Mouse (Mus musculus) lung, postnatal 25 days (tissue): ENCODE data around the gene Fnbp1.
"Not testable (repeated sequence)": the region's sequence is repeated elsewhere in the genome, so short reads cannot be mapped to it uniquely, and the experiment has no call there.

ENCODE experiments used
- DNase-seq: peaks from one replicate; pipeline ENCODE4 v3.0.0; 2022; ENCODE audit warnings: low spot score

Fnbp1 gene

DNA sequence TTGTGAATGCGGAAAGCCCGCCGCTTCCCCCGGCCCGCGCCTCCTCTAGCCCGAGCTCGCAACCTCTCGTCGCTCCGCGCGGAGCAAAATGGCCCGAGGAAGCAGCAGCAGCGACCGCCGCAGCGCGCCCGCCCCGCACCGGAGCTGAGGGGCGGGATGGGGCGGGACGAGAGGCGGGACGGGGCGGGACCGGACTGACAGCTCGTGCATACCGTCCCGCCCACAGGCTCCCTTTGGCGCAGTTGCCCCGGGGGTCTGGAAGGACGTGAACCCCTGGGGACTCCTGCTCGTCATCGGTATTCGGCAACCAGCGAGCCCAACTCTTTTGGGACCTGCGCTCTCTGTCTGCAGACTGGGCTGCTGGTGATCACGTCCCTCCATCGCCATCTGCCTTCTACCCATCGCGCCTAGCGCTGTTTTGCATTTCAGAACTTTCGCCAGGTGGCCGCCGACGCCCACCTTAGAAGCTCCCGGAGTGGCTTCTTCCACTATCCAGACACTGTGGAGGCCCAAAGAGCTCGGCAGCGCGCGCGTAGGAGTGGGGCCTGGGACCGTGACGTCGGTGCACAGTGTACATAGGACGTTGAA is at the start of gene Fnbp1:
Gene Fnbp1, minus strand, starts transcription at position 142 of the 588 bp plus-strand sequence.
- DNase-seq, result peak; percentile 87

GRCm38 (mm10) chr2:31189654-31190053 is 47.8 kb upstream of the Fnbp1 start:
- no peak for DNase-seq

DNA sequence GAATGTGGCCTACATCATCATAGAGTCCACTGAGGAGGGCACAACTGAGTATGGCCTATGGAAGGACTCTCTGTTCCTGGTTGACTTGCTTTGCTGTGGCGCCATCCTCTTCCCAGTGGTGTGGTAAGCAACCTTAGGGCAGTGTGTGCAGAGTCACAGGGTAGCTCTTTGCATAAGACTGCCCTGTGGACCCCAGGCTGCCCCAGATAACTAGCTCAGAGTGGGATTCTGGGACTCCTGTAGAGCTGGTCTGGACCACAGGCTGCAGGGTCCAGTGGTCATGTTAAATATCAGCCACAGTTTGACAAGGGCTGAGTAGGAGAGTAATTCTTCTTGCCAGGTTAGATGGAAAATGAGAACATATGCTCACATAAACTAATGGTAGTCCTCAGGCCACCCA is 46.9 kb upstream of the Fnbp1 start:
- no peak for DNase-seq

- DNase-seq, result no peak
These were observed 42.0 kb upstream of the Fnbp1 start for GRCm38 (mm10) chr2:31183830-31184229.

GRCm38 (mm10) chr2:31182786-31183330 is 41.0 kb upstream of the Fnbp1 start:
- no peak for DNase-seq

DNA sequence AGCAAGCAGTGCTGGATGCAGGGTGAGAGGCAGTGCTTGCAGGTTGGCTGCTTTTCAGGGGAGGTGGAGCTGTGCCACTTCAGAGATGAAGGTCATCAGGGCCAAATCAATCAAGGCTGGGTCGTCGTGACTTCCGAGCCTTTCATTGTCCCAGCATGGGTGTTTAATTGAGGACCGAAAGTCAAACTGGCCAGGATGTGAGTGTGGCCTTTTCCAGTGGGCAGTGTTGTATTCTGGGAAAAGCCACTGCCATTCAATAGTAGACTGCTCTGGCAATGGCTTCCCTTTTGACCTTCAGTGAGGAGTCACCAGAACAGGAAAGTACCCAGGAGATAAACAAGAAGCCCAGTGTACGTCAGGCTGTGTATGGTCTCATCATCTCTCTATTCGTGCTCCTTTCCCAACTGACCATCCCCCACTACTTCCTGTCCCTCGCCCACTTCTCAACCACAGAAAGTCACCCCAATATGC is 38.3 kb upstream of the Fnbp1 start:
- DNase-seq, result no peak

DNA sequence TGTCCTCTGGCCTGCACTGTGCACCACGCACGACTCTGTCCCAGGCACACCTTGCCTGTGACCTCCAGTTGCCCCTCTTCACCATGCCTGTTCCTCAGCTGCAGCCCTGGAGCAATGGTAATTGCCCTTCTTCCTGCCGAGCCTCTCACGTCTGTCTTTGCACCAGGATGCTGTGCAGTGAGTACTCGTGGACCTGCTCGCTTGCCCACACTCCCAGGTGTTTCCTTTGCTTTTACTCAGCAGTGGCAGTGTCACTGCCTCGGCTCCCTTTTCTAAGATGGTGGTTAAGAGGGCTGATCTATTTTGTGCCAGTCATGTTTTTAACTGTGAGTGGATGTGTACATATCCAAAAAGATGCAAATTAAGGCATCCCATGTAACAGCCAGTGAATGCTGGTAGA is 37.7 kb upstream of the Fnbp1 start:
- DNase-seq, result no peak

- not testable (repeated sequence) for DNase-seq
These were observed 36.8 kb upstream of the Fnbp1 start for GRCm38 (mm10) chr2:31178593-31178992.

- DNase-seq, result peak; percentile 64
These were observed 31.5 kb upstream of the Fnbp1 start for GRCm38 (mm10) chr2:31173290-31173689.

DNA sequence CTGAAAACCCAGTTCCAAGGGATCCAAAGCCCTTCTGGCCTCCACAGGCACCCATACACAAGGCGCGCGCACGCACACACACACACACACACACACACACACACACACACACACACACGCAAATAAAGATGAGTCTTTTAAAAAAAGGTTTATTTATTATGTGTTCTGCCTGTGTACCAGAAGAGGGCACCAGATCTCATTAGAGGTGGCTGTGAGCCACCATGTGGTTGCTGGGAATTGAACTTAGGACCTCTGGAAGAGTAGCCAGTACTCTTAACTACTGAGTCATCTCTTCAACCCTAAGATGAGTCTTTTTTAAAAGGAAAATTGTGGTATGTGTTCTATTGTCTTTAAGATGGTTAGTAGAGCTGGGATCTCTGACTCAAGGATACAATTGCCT is 30.7 kb upstream of the Fnbp1 start:
- DNase-seq, result no peak

- DNase-seq, result peak; percentile 39
These were observed 30.2 kb upstream of the Fnbp1 start for GRCm38 (mm10) chr2:31172001-31172400.

GRCm38 (mm10) chr2:31170164-31170563 is 28.4 kb upstream of the Fnbp1 start:
- no peak for DNase-seq

DNA sequence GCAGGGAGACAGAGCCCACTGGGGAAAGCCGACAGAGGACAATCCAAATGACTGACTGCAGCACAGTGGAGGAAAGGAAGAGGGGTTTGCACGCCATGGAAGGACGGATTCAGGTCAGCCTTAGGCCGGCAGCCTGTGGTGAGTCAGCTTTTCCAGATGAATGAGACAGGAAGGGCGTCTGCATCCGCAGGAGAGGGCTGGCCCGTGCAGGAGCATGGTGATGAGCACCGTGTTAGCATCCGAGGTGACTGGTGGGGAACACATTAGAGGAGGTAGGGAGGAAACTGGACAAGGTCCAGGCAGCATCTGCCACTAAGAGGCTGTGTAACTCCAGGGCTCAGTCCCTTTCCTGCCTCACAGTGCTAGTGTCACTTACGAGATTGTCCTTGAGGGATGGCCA is 27.2 kb upstream of the Fnbp1 start:
- DNase-seq, result peak; percentile 18

DNA sequence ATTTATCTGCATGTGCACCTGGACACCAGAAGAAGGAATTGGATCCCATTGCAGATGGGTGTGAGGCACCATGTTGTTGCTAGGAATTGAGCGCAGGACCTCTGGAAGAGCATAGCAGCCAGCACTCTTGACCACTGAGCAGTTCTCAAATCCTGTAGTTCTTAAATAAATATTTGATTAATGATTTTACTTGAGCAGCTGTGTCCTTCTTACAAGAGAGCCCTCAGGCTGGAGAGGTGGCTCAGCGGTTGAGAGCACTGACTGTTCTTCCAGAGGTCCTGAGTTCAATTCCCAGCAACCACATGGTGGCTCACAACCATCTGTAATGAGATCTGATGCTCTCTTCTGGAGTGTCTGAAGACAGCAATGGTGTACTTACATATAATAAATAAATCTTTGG is 25.8 kb upstream of the Fnbp1 start:
- DNase-seq, result peak; percentile 42

DNA sequence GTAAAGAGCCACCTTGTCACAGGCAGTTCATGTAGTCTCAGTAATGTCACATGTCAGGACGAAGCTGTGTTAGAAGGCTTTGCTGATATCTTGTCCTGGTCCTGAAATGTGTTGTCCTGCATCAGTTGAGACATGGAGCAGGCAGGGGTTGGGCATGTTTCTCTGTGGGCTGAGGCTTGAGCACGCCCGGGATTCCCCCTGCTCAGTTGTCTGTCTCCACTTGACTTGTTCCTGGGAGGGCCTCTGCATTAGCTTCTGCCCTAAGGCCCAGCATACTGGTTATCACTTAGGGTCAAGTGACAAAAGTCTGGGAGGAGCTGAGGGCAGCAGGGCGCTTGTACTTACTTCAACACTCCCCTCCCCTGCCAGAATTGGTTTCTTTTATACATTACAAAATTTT is 23.7 kb upstream of the Fnbp1 start:
- DNase-seq, result no peak

DNA sequence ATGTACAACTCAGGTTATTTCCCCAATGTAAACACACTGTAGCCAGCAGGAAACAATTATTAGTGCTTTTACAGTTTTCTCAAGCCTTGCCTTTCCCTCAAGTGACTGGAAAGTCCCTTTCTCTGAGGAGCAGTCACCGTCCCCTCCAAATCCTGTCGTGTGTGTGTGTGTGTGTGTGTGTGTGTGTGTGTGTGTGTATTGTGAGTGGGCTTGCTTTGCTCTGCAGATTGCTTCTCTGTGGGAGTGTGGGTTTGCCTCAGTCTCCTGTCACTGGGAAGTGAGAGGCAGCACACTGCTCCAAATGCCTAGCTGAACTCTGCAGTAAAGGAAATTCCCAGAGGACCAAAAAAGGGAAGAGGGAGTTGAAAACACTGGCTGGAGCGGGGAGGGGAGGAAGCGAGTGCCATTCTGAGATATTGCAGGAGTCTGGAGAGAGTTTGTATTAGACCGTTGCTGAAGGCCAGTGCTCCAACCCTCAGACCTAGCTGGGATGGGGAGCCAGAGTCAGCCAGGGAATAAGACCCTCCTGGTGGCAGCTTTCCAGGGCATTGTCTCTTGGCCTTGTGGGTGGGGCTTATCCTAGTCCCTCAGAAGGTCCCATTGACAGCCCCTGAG is 23.1 kb upstream of the Fnbp1 start:
- no peak for DNase-seq

- DNase-seq, result no peak
These were observed 21.7 kb upstream of the Fnbp1 start for GRCm38 (mm10) chr2:31163361-31164118.

- DNase-seq, result no peak
These were observed 19.8 kb upstream of the Fnbp1 start for GRCm38 (mm10) chr2:31161620-31162019.

DNA sequence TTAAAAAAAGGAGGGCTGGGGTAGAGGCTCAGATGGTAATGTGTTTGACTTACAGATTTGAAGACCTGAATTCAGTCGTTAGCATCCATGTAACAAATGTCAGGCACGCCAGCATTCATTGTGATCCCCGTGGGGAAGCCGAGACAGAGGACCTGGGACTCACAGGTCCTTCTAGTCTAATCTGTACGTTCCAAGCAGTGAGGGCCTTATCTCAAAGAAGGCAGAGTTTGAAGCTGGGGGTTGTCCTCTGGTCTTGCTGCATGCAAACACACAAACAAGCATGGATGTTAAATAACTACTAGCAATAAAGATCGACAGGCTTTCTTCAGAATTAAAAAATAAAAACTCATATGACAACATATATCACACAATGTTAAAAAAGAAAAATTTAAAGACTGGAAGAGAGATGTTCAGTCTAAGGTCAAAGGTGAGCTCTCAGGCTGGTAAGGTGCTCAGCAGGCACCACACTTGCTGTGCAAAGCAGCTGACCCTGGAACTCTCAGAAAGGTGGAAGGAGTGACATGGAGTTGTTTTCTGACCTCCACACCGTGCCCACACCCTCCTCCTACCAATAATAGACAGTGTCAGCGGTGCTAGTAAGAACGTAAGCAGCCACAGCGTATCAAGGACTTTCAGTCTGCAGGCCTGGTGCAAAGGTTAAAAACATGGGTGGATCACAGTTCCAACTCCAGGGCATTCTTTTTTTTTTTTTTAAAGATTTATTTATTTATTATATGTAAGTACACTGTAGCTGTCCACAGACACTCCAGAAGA is 18.5 kb upstream of the Fnbp1 start:
- DNase-seq, result no peak

- no peak for DNase-seq
These were observed 15.0 kb upstream of the Fnbp1 start for GRCm38 (mm10) chr2:31156846-31157245.

GRCm38 (mm10) chr2:31151892-31152812 is 10.3 kb upstream of the Fnbp1 start, which contains the start of gene Gpr107:
Gpr107 (plus strand) TSS chr2:31152316.
- DNase-seq, result peak; percentile 86
